Mouse (Mus musculus): ENCODE measurements around the gene Gfra1. TPM values are rescaled to one million over a fixed set of nuclear protein-coding genes. Genes with fewer than 3 reads are reported as not detected.

Gene Gfra1
- total and polyA plus RNA-seq, 3 experiments = not detected

GRCm38 (mm10) chr19:58296842-58297190 is 158.9 kb downstream of the Gfra1 start:
- TF ChIP-seq ZKSCAN1 (IDR thresholded peaks at IDR 0.05; ENCODE audit: borderline replicate concordance, low read depth, low read length) (no peak), ZMIZ1 (IDR thresholded peaks at IDR 0.05; ENCODE audit: low read depth, low read length) (no peak), CTCF (conservative IDR thresholded peaks at IDR 0.05 in 1 of 2, IDR thresholded peaks at IDR 0.05 in 1 of 2; ENCODE audit: low read depth in 2 of 2, low read length in 2 of 2) (no peak), ZC3H11A (IDR thresholded peaks at IDR 0.05; ENCODE audit: low read depth, low read length) (no peak), EP300 (IDR thresholded peaks at IDR 0.05; ENCODE audit: low read length) (no peak), SIN3A (IDR thresholded peaks at IDR 0.05; ENCODE audit: low read length) (no peak), ETS1 (conservative IDR thresholded peaks at IDR 0.05; ENCODE audit: low read depth, low read length) (no peak), MAFK (IDR thresholded peaks at IDR 0.05; ENCODE audit: insufficient replicate concordance, low read length) (no peak), USF1 (IDR thresholded peaks at IDR 0.05; ENCODE audit: low read depth, low read length) (no peak), CHD1 (IDR thresholded peaks at IDR 0.05; ENCODE audit: low read depth, low read length) (no peak), JUN (IDR thresholded peaks at IDR 0.05; ENCODE audit: insufficient read depth, low read depth, low read length) (no peak), IRF4 (IDR thresholded peaks at IDR 0.05; ENCODE audit: low read depth, low read length) (no peak), TCF12 (IDR thresholded peaks at IDR 0.05; ENCODE audit: low read depth, low read length) (no peak), NRF1 (IDR thresholded peaks at IDR 0.05; ENCODE audit: low read depth, low read length) (no peak), SMC3 (IDR thresholded peaks at IDR 0.05; ENCODE audit: low read depth, low read length) (no peak), MXI1 (IDR thresholded peaks at IDR 0.05; ENCODE audit: low read depth, low read length) (no peak), RAD21 (IDR thresholded peaks at IDR 0.05; ENCODE audit: low read depth, low read length) (no peak), HCFC1 (IDR thresholded peaks at IDR 0.05; ENCODE audit: low read depth, low read length) (no peak), E2F4 (IDR thresholded peaks at IDR 0.05; ENCODE audit: insufficient replicate concordance, low read depth, low read length) (no peak), GABPA (IDR thresholded peaks at IDR 0.05; ENCODE audit: insufficient replicate concordance, low read depth, low read length) (no peak)
- H3K4me3 ChIP-seq (replicated peaks in 1 of 3; ENCODE audit: low read depth in 2 of 3, low read length in 2 of 3, poor library complexity in 1 of 3) = no peak overlapping the region
- no peaks in the 10 kb centered on the region for H3K36me3 ChIP-seq (replicated peaks in 1 of 2; ENCODE audit: control insufficient read depth in 1 of 2, insufficient read depth in 1 of 2, low read length in 1 of 2)
- H3K27me3 ChIP-seq (replicated peaks) = peaks cover 2% of the 10 kb centered on the region
- in situ Hi-C loops (cut with MboI; ENCODE audit: low pct_ligation_motif_present, low pct_unique_long_range_greater_than_20kb, low sequenced_read_pairs) (no loop called here), dilution Hi-C loops (cut with MboI; ENCODE audit: extremely low pct_ligation_motif_present, extremely low pct_unique_long_range_greater_than_20kb, low sequenced_read_pairs) (no loop called here)
- H3K4me1 ChIP-seq (ENCODE audit: control insufficient read depth in 1 of 2, insufficient read depth in 2 of 2) = no peaks in the 10 kb centered on the region
- H3K27ac ChIP-seq (ENCODE audit: insufficient read depth, low read depth) = no peak overlapping the region
- H3K4me2 ChIP-seq (ENCODE audit: insufficient read depth, low read depth, poor library complexity, severe bottlenecking) = no peak overlapping the region
- H3K79me2 ChIP-seq (replicated peaks; ENCODE audit: control insufficient read depth, extremely low read depth, insufficient read depth, poor library complexity, severe bottlenecking) = no peaks in the 10 kb centered on the region
- no peak overlapping the region for H3K9ac ChIP-seq (ENCODE audit: insufficient read depth, low read depth)
- no peak for DNase-seq (ENCODE audit: extremely low read depth)
- peaks cover 2% of the 10 kb centered on the region for H3K9me3 ChIP-seq (replicated peaks; ENCODE audit: low read length)

GRCm38 (mm10) chr19:58295986-58296841 is 159.5 kb downstream of the Gfra1 start:
- no peak overlapping the region for H3K9ac ChIP-seq (ENCODE audit: insufficient read depth, low read depth)
- no peaks in the 10 kb centered on the region for H3K4me1 ChIP-seq (ENCODE audit: control insufficient read depth in 1 of 2, insufficient read depth in 2 of 2)
- H3K79me2 ChIP-seq (replicated peaks; ENCODE audit: control insufficient read depth, extremely low read depth, insufficient read depth, poor library complexity, severe bottlenecking) = no peaks in the 10 kb centered on the region
- peaks cover 2% of the 10 kb centered on the region for H3K27me3 ChIP-seq (replicated peaks)
- no peak overlapping the region for H3K4me2 ChIP-seq (ENCODE audit: insufficient read depth, low read depth, poor library complexity, severe bottlenecking)
- TF ChIP-seq ZNF384 (IDR thresholded peaks at IDR 0.05; ENCODE audit: low read depth, low read length) (no peak), NELFE (IDR thresholded peaks at IDR 0.05; ENCODE audit: low read depth, low read length) (no peak), ETS1 (conservative IDR thresholded peaks at IDR 0.05; ENCODE audit: low read depth, low read length) (no peak), ELF1 (IDR thresholded peaks at IDR 0.05; ENCODE audit: low read depth, low read length) (no peak), RAD21 (IDR thresholded peaks at IDR 0.05; ENCODE audit: low read depth, low read length) (no peak), SMC3 (IDR thresholded peaks at IDR 0.05; ENCODE audit: low read depth, low read length) (no peak), CHD1 (IDR thresholded peaks at IDR 0.05; ENCODE audit: low read depth, low read length) (no peak), UBTF (IDR thresholded peaks at IDR 0.05; ENCODE audit: low read depth, low read length) (no peak), NRF1 (IDR thresholded peaks at IDR 0.05; ENCODE audit: low read depth, low read length) (no peak), E2F4 (IDR thresholded peaks at IDR 0.05; ENCODE audit: insufficient replicate concordance, low read depth, low read length) (no peak), MAZ (IDR thresholded peaks at IDR 0.05; ENCODE audit: low read depth, low read length) (no peak), JUND (conservative IDR thresholded peaks at IDR 0.05; ENCODE audit: low read depth, low read length) (no peak)
- no peak for DNase-seq (ENCODE audit: extremely low read depth)
- H3K9me3 ChIP-seq (replicated peaks; ENCODE audit: low read length) = no peaks in the 10 kb centered on the region
- H3K36me3 ChIP-seq (replicated peaks in 1 of 2; ENCODE audit: control insufficient read depth in 1 of 2, insufficient read depth in 1 of 2, low read length in 1 of 2) = no peaks in the 10 kb centered on the region
- no peak overlapping the region for H3K4me3 ChIP-seq (replicated peaks in 1 of 3; ENCODE audit: low read depth in 2 of 3, low read length in 2 of 3, poor library complexity in 1 of 3)
- H3K27ac ChIP-seq (ENCODE audit: insufficient read depth, low read depth) = no peak overlapping the region
- in situ Hi-C loops (cut with MboI; ENCODE audit: low pct_ligation_motif_present, low pct_unique_long_range_greater_than_20kb, low sequenced_read_pairs) (no loop called here), dilution Hi-C loops (cut with MboI; ENCODE audit: extremely low pct_ligation_motif_present, extremely low pct_unique_long_range_greater_than_20kb, low sequenced_read_pairs) (no loop called here)
